Comparison of ENCODE assay signal across 10 mouse cellular contexts in genomic region chr12:69130486-69130885, GRCm38 (mm10). TPM values are rescaled to one million over a fixed set of nuclear protein-coding genes. Genes with fewer than 3 reads are reported as not detected.
DNase-seq lines count a peak whose midpoint lies in the region; ATAC-seq and TF ChIP-seq lines count a peak whose summit lies in the region.
"Had no signal": no experiment of that assay in that cellular context is flagged by ENCODE, and none has a peak within 500 bp of the region (broad histone marks: within the 10 kb centered on the region; RNA-seq: fewer than 3 reads in every experiment).

No protein-coding gene starts in this region.

- no peak for DNase-seq in heart, embryonic 10.5 days (ENCODE audit: low spot score)
- no peak for DNase-seq in heart, adult 18-20 months
- DNase-seq in testis, postnatal 14 days (ENCODE audit: low spot score) = no peak
- no peak for DNase-seq in liver, embryonic 13.5 days
- DNase-seq in cerebellum, adult 11-12 months = no peak
- DNase-seq in right cerebral cortex, postnatal 25 days = no peak
- no peak for DNase-seq in gastrocnemius, postnatal 25 days
- DNase-seq: heart, postnatal 10 days had no signal

- H3K4me3 ChIP-seq in heart, embryonic 10.5 days = peak overlapping the region; percentile 40
- H3K4me3 ChIP-seq in testis, adult 2 months (ENCODE audit: control insufficient read depth, low read depth, low read length) = peak overlapping the region; percentile 82
- peak overlapping the region; percentile 14 for H3K4me3 ChIP-seq in liver, embryonic 13.5 days (replicated peaks)

- H3K4me1 ChIP-seq in heart, embryonic 10.5 days = peaks cover 5% of the 10 kb centered on the region; the same call in 1 of the 2 replicates
- H3K4me1 ChIP-seq in testis, adult 2 months (ENCODE audit: control insufficient read depth, insufficient read depth, low read length) = peaks cover 5% of the 10 kb centered on the region; the same call in 1 of the 2 replicates
- peaks cover 10% of the 10 kb centered on the region for H3K4me1 ChIP-seq in liver, embryonic 13.5 days (replicated peaks)

- H3K4me2 ChIP-seq in liver, embryonic 13.5 days = peak overlapping the region; percentile 43

- no peaks in the 10 kb centered on the region for H3K9me3 ChIP-seq in heart, embryonic 10.5 days
- H3K9me3 ChIP-seq in liver, embryonic 13.5 days (replicated peaks) = no peaks in the 10 kb centered on the region

- no peak for TF ChIP-seq POLR2A in testis, adult 2 months (IDR thresholded peaks at IDR 0.05; ENCODE audit: control insufficient read depth, low read depth, low read length)

- no peak for ATAC-seq in liver, embryonic 13.5 days (ENCODE audit: low read depth)

- H3K27me3 ChIP-seq in heart, embryonic 10.5 days (ENCODE audit: insufficient read depth, poor library complexity, severe bottlenecking) = no peaks in the 10 kb centered on the region
- no peaks in the 10 kb centered on the region for H3K27me3 ChIP-seq in testis, adult 2 months (ENCODE audit: control insufficient read depth, insufficient read depth, low read length)
- no peaks in the 10 kb centered on the region for H3K27me3 ChIP-seq in liver, embryonic 13.5 days

- H3K9ac ChIP-seq in liver, embryonic 13.5 days = no peak overlapping the region

- no peak overlapping the region for H3K27ac ChIP-seq in heart, embryonic 10.5 days
- H3K27ac ChIP-seq in testis, adult 2 months (ENCODE audit: control insufficient read depth, insufficient read depth, low read depth, low read length) = no peak overlapping the region
- H3K27ac ChIP-seq in liver, embryonic 13.5 days = no peak overlapping the region

- no peaks in the 10 kb centered on the region for H3K36me3 ChIP-seq in heart, embryonic 10.5 days
- H3K36me3 ChIP-seq in testis, adult 2 months (ENCODE audit: control insufficient read depth, insufficient read depth, low read length) = no peaks in the 10 kb centered on the region
- no peaks in the 10 kb centered on the region for H3K36me3 ChIP-seq in liver, embryonic 13.5 days

- 60% methylated on average over 12 of the region's 12 CpGs for WGBS in heart, embryonic 10.5 days
- WGBS in liver, embryonic 13.5 days (ENCODE audit: insufficient replicate concordance) = 40% methylated on average over 12 of the region's 12 CpGs

- TF ChIP-seq CTCF in testis, adult 2 months (IDR thresholded peaks at IDR 0.05; ENCODE audit: control insufficient read depth, insufficient read depth, insufficient replicate concordance, low read depth, low read length) = no peak

RNA-seq across cellular contexts. Expression of gene Rps29, which starts 28.5 kb away (rescaled TPM):
- polyA plus RNA-seq in heart, embryonic 10.5 days (2016; fragmentation: Nextera tagmentation; extraction: Ambion mirVana) = 1,118 and 1,148 TPM in 2 replicates
- 1,000 to 10,000 TPM; 1,202 to 1,485 TPM for total RNA-seq in heart, adult 18-20 months (2021)
- polyA plus RNA-seq in testis, adult 2 months (2012; rRNA removed) = 1,043 and 1,232 TPM in 2 replicates
- 1,343 and 1,574 TPM in 2 replicates for polyA plus RNA-seq in liver, embryonic 13.5 days (2015; fragmentation: Nextera tagmentation; extraction: Ambion mirVana)
- total RNA-seq in gastrocnemius, postnatal 25 days (2021) = 100 to 1,000 TPM; 781 to 812 TPM

RNA-seq across cellular contexts. Expression of gene Lrr1, which starts 38.1 kb away (rescaled TPM):
- polyA plus RNA-seq in heart, embryonic 10.5 days (2016; fragmentation: Nextera tagmentation; extraction: Ambion mirVana) = 20.0 and 24.3 TPM in 2 replicates
- not detected for total RNA-seq in heart, adult 18-20 months (2021)
- 2.3 and 3.3 TPM in 2 replicates for polyA plus RNA-seq in testis, adult 2 months (2012; rRNA removed)
- 24.6 and 28.9 TPM in 2 replicates for polyA plus RNA-seq in liver, embryonic 13.5 days (2015; fragmentation: Nextera tagmentation; extraction: Ambion mirVana)
- not detected for total RNA-seq in gastrocnemius, postnatal 25 days (2021)
- polyA plus RNA-seq: adrenal gland, adult 2 months had no signal

RNA-seq across cellular contexts. Expression of gene Rpl36al, which starts 53.4 kb away (rescaled TPM):
- 572 and 611 TPM in 2 replicates for polyA plus RNA-seq in heart, embryonic 10.5 days (2016; fragmentation: Nextera tagmentation; extraction: Ambion mirVana)
- 100 to 1,000 TPM; 219 to 228 TPM for total RNA-seq in heart, adult 18-20 months (2021)
- 144 and 183 TPM in 2 replicates for polyA plus RNA-seq in testis, adult 2 months (2012; rRNA removed)
- polyA plus RNA-seq in liver, embryonic 13.5 days (2015; fragmentation: Nextera tagmentation; extraction: Ambion mirVana) = 736 and 806 TPM in 2 replicates
- total RNA-seq in gastrocnemius, postnatal 25 days (2021) = 100 to 1,000 TPM; 280 to 315 TPM

RNA-seq across cellular contexts. Expression of gene Mgat2, which starts 53.5 kb away (rescaled TPM):
- 43.2 and 49.6 TPM in 2 replicates for polyA plus RNA-seq in heart, embryonic 10.5 days (2016; fragmentation: Nextera tagmentation; extraction: Ambion mirVana)
- 10 to 100 TPM; 18.6 to 20.2 TPM for total RNA-seq in heart, adult 18-20 months (2021)
- polyA plus RNA-seq in testis, adult 2 months (2012; rRNA removed) = 10.2 and 12.0 TPM in 2 replicates
- 27.9 and 32.2 TPM in 2 replicates for polyA plus RNA-seq in liver, embryonic 13.5 days (2015; fragmentation: Nextera tagmentation; extraction: Ambion mirVana)
- total RNA-seq in gastrocnemius, postnatal 25 days (2021) = 1 to 10 TPM; 9.0 to 9.5 TPM

Comparison
In these comparisons a context has a peak if more than half of its experiments do, and no peak if none do; other contexts are left out.
1. H3K4me3 ChIP-seq: peak in every context shown above with its lines; median percentile 82 in testis, adult 2 months; 40 in heart, embryonic 10.5 days; 14 in liver, embryonic 13.5 days.